Mouse (Mus musculus): ENCODE measurements around the gene Kif13a. TPM values are rescaled to one million over a fixed set of nuclear protein-coding genes. Genes with fewer than 3 reads are reported as not detected.

The Kif13a gene
- polyA plus RNA-seq, 1 experiment from 2014 or later = 8.0 TPM

GRCm38 (mm10) chr13:46911960-46912359 lies 17.7 kb downstream of the Kif13a start:
- Histone ChIP-seq H3K36me3 (replicated peaks) (no peaks in the 10 kb centered on the region), H3K4me1 (peaks cover 41% of the 10 kb centered on the region), H3K27ac (no peak overlapping the region), H3K9me3 (no peaks in the 10 kb centered on the region), H3K4me3 (no peak overlapping the region), H3K27me3 (ENCODE audit: poor library complexity, severe bottlenecking) (no peaks in the 10 kb centered on the region)
- WGBS = 86% methylated on average over 6 of the region's 6 CpGs
- no peak for DNase-seq (ENCODE audit: extremely low spot score, low spot score)

- no peak overlapping the region for H3K4me3 ChIP-seq
- peaks cover 41% of the 10 kb centered on the region for H3K4me1 ChIP-seq
- 77% methylated on average over 11 of the region's 11 CpGs for WGBS
- no peaks in the 10 kb centered on the region for H3K36me3 ChIP-seq (replicated peaks)
- H3K27me3 ChIP-seq (ENCODE audit: poor library complexity, severe bottlenecking) = no peaks in the 10 kb centered on the region
- H3K27ac ChIP-seq = 0 out of 2 replicates have a peak overlapping the region, but pooled peaks have one; percentile 2
- no peak for DNase-seq (ENCODE audit: extremely low spot score, low spot score)
- H3K9me3 ChIP-seq = no peaks in the 10 kb centered on the region
Measured at GRCm38 (mm10) chr13:46911018-46911419, 18.6 kb downstream of the Kif13a start.

DNA sequence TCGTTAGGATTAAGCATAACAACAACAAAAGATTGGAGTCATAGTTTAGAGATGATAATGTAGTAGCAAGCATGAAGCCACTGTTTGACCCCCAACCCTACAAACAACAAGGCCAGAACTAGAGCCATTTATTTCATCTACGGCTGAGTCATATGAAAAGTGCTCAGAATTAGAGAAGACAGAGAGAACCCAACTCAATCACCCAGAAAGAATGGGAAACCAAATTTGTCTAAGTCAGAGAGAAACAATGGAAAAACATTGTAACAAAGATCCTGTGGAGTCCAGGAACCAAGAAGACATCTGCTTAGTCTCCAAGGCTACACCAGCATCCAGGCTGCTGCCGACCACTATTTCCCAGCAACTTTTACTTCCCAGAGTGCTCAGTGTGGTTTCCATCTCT lies 19.7 kb downstream of the Kif13a start:
- 80% methylated on average over 3 of the region's 3 CpGs for WGBS
- no peak overlapping the region for H3K4me3 ChIP-seq
- no peak for DNase-seq (ENCODE audit: extremely low spot score, low spot score)
- H3K27ac ChIP-seq = no peak overlapping the region
- no peaks in the 10 kb centered on the region for H3K9me3 ChIP-seq
- H3K4me1 ChIP-seq = peaks cover 41% of the 10 kb centered on the region
- no peaks in the 10 kb centered on the region for H3K27me3 ChIP-seq (ENCODE audit: poor library complexity, severe bottlenecking)
- no peaks in the 10 kb centered on the region; the same call in 1 of the 2 replicates for H3K36me3 ChIP-seq (replicated peaks)

GRCm38 (mm10) chr13:46909005-46909565 lies 20.6 kb downstream of the Kif13a start:
- H3K27ac ChIP-seq = no peak overlapping the region
- peaks cover 41% of the 10 kb centered on the region for H3K4me1 ChIP-seq
- no peak for DNase-seq (ENCODE audit: extremely low spot score, low spot score)
- WGBS = 87% methylated on average over 12 of the region's 12 CpGs
- H3K4me3 ChIP-seq = no peak overlapping the region
- H3K36me3 ChIP-seq (replicated peaks) = peaks cover 2% of the 10 kb centered on the region; the same call in 1 of the 2 replicates
- no peaks in the 10 kb centered on the region for H3K27me3 ChIP-seq (ENCODE audit: poor library complexity, severe bottlenecking)
- H3K9me3 ChIP-seq = no peaks in the 10 kb centered on the region

GRCm38 (mm10) chr13:46908387-46908786 lies 21.3 kb downstream of the Kif13a start:
- no peaks in the 10 kb centered on the region for H3K27me3 ChIP-seq (ENCODE audit: poor library complexity, severe bottlenecking)
- no peak overlapping the region for H3K27ac ChIP-seq
- peaks cover 41% of the 10 kb centered on the region for H3K4me1 ChIP-seq
- no peak overlapping the region for H3K4me3 ChIP-seq
- DNase-seq (ENCODE audit: extremely low spot score, low spot score) = no peak
- H3K36me3 ChIP-seq (replicated peaks) = peaks cover 8% of the 10 kb centered on the region
- 80% methylated on average over 2 of the region's 2 CpGs for WGBS
- no peaks in the 10 kb centered on the region for H3K9me3 ChIP-seq

GRCm38 (mm10) chr13:46907861-46908260 lies 21.8 kb downstream of the Kif13a start:
- H3K27me3 ChIP-seq (ENCODE audit: poor library complexity, severe bottlenecking) = no peaks in the 10 kb centered on the region
- peaks cover 41% of the 10 kb centered on the region for H3K4me1 ChIP-seq
- 83% methylated on average over 10 of the region's 10 CpGs for WGBS
- peak; percentile 27 for DNase-seq (ENCODE audit: extremely low spot score, low spot score)
- peaks cover 5% of the 10 kb centered on the region; the same call in 1 of the 2 replicates for H3K9me3 ChIP-seq
- H3K36me3 ChIP-seq (replicated peaks) = peaks cover 13% of the 10 kb centered on the region
- H3K27ac ChIP-seq = 0 out of 2 replicates have a peak overlapping the region, but pooled peaks have one; percentile 6
- no peak overlapping the region for H3K4me3 ChIP-seq

GRCm38 (mm10) chr13:46907115-46907514 lies 22.6 kb downstream of the Kif13a start:
- Histone ChIP-seq H3K27me3 (ENCODE audit: poor library complexity, severe bottlenecking) (no peaks in the 10 kb centered on the region), H3K36me3 (replicated peaks) (peaks cover 17% of the 10 kb centered on the region), H3K27ac (0 out of 2 replicates have a peak overlapping the region, but pooled peaks have one; percentile 6), H3K9me3 (peaks cover 9% of the 10 kb centered on the region; the same call in 1 of the 2 replicates), H3K4me1 (peaks cover 39% of the 10 kb centered on the region), H3K4me3 (no peak overlapping the region)
- WGBS = 95% methylated on average over 4 of the region's 4 CpGs
- no peak for DNase-seq (ENCODE audit: extremely low spot score, low spot score)

GRCm38 (mm10) chr13:46905971-46906370 lies 23.7 kb downstream of the Kif13a start:
- H3K27ac ChIP-seq = no peak overlapping the region
- no peak overlapping the region for H3K4me3 ChIP-seq
- H3K36me3 ChIP-seq (replicated peaks) = peaks cover 17% of the 10 kb centered on the region
- H3K9me3 ChIP-seq = peaks cover 9% of the 10 kb centered on the region; the same call in 1 of the 2 replicates
- 92% methylated on average over 5 of the region's 5 CpGs for WGBS
- no peak for DNase-seq (ENCODE audit: extremely low spot score, low spot score)
- no peaks in the 10 kb centered on the region for H3K27me3 ChIP-seq (ENCODE audit: poor library complexity, severe bottlenecking)
- peaks cover 28% of the 10 kb centered on the region for H3K4me1 ChIP-seq

DNA sequence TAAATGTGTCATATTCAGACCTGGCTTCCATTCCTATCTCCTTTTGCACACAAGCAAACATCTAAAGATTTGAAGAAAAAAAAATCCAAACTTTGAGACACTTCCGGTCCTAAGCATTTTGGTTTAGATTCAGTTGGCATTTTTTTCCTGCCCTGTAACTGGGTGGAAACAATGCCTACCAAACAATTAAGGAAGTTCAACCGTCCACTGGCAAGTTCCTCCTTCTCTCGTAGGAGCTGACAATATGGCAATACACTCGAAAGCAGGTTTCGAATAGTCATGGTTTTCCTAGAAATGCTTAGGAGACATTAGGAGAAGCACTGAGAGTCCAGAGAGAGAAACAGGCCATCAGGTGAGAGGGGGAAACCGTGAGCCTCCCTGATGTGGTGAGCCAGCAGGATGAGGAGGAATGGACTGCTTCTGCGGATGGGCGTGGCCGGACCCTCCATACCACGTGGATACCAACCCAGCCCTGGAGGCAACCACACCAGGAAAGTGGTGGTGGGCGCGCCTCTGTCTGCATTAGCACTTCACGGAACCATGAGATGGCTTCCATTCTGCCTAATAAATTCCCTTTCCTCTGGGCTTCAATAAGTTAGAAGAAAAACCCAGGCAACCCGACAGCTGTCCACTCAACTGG lies 24.6 kb downstream of the Kif13a start:
- Histone ChIP-seq H3K36me3 (replicated peaks) (peaks cover 24% of the 10 kb centered on the region), H3K4me3 (no peak overlapping the region), H3K27ac (no peak overlapping the region), H3K9me3 (peaks cover 9% of the 10 kb centered on the region; the same call in 1 of the 2 replicates), H3K4me1 (peaks cover 19% of the 10 kb centered on the region), H3K27me3 (ENCODE audit: poor library complexity, severe bottlenecking) (no peaks in the 10 kb centered on the region)
- 92% methylated on average over 14 of the region's 14 CpGs for WGBS
- no peak for DNase-seq (ENCODE audit: extremely low spot score, low spot score)

DNA sequence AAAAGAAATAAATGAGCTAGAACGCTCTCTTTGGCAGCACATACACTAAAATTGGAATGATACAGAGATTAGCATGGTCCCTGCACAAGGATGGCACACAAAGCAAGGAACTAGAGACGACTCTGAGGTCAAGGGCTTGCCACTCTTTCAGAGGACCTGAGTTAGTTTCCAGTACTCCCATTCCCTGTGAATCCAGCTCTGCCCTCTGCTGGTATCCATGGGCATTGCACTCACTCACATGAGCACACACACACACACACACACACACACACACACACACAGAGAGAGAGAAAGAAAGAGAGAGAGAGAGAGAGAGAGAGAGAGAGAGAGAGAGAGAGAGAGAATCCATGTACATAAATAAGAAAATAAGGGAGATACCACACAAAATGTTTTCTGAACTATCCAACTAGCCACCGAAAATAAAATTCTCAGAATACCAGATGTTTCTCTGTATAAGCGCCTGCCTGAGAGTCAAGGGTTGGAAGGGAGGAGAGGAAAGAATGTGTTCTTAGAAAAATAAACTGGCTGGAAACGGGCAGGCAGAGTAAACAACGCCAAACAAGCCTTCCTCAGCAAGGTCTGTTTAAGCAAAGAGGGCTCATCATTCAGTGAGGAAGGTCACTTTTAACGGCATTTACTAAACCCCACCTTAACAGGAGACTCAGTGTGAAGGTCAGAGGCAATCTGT lies 27.0 kb downstream of the Kif13a start:
- Histone ChIP-seq H3K9me3 (peaks cover 9% of the 10 kb centered on the region; the same call in 1 of the 2 replicates), H3K4me1 (peaks cover 19% of the 10 kb centered on the region), H3K4me3 (no peak overlapping the region), H3K36me3 (replicated peaks) (peaks cover 32% of the 10 kb centered on the region), H3K27ac (no peak overlapping the region), H3K27me3 (ENCODE audit: poor library complexity, severe bottlenecking) (no peaks in the 10 kb centered on the region)
- WGBS = 92% methylated on average over 7 of the region's 7 CpGs
- no peak for DNase-seq (ENCODE audit: extremely low spot score, low spot score)

DNA sequence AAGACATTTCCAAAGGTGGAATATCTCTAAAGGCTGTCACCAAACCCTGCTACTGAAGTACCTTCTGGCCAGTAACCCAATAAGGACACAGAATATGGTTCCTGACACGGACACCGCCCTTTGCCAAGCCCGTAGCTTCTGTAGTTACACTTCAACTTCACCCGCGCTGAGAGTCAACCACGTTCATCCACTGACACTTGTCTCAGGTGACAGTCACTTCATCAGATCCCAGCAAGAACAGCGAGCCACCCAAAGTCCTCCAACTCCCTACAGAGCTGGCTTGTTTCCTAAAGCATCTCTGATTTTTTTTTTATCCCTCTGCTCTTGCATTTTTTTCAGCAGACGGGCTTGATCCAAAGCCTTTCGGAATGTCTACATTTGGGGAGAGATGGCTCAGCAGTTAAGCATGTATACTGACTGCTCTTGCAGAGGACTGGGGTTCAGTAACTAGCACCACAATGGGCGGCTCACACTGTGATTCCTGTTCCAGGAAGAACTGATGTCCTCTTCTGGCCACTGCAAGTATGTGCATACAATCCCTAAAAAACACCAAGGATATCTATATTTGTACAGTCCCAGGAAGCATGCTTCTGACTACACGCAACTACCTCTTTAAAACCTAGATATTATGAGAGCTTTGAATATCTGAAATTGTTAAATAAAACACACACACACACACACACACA lies 28.7 kb downstream of the Kif13a start:
- Histone ChIP-seq H3K36me3 (replicated peaks) (peaks cover 32% of the 10 kb centered on the region), H3K9me3 (peaks cover 9% of the 10 kb centered on the region; the same call in 1 of the 2 replicates), H3K27ac (no peak overlapping the region), H3K27me3 (ENCODE audit: poor library complexity, severe bottlenecking) (no peaks in the 10 kb centered on the region), H3K4me1 (peaks cover 11% of the 10 kb centered on the region), H3K4me3 (no peak overlapping the region)
- WGBS = 96% methylated on average over 11 of the region's 11 CpGs
- DNase-seq (ENCODE audit: extremely low spot score, low spot score) = no peak

GRCm38 (mm10) chr13:46898837-46899236 lies 30.8 kb downstream of the Kif13a start:
- no peak for DNase-seq (ENCODE audit: extremely low spot score, low spot score)
- WGBS = 77% methylated on average over 2 of the region's 2 CpGs
- H3K27me3 ChIP-seq (ENCODE audit: poor library complexity, severe bottlenecking) = no peaks in the 10 kb centered on the region
- H3K4me3 ChIP-seq = no peak overlapping the region
- peaks cover 14% of the 10 kb centered on the region for H3K4me1 ChIP-seq
- H3K36me3 ChIP-seq (replicated peaks) = peaks cover 29% of the 10 kb centered on the region
- peaks cover 9% of the 10 kb centered on the region; the same call in 1 of the 2 replicates for H3K9me3 ChIP-seq
- no peak overlapping the region for H3K27ac ChIP-seq

Measured in forebrain, embryonic 10.5 days (tissue).